Mouse (Mus musculus): ENCODE results near the gene Pmm1.

- TF ChIP-seq EP300 (IDR thresholded peaks at IDR 0.05; ENCODE audit: low read depth) (no peak), CTCF (IDR thresholded peaks at IDR 0.05; ENCODE audit: low read depth) (no peak)
Measured at GRCm38 (mm10) chr15:81968447-81968846, 7.7 kb upstream of the Pmm1 start.
